Mouse (Mus musculus) CH12.LX (cell line): ENCODE data around the gene Ppm1a. TPM values are rescaled to one million over a fixed set of nuclear protein-coding genes. Genes with fewer than 3 reads are reported as not detected.

ENCODE experiments used
- DNase-seq: peaks from one replicate; pipeline ENCODE4 v3.0.0-alpha.2; 2013; ENCODE audit errors: extremely low read depth
- H3K27ac ChIP-seq: 2 replicates; pipeline ENCODE4 v1.5.1; 2012; ENCODE audit warnings: low read depth, mild to moderate bottlenecking, control low read depth, moderate library complexity; ENCODE audit not compliant: insufficient read depth
- H3K27me3 ChIP-seq: replicated peaks from 2 replicates; pipeline ENCODE3; 2012; ENCODE audit warnings: inconsistent platforms
- H3K36me3 ChIP-seq, 2 experiments: replicated peaks in 1 of 2; 2 replicates each; pipeline versions ENCODE3 to v1.6.1; 2012; ENCODE audit warnings: inconsistent platforms in 1 of 2, low read length in 1 of 2, mild to moderate bottlenecking in 1 of 2, mixed read lengths in 1 of 2, moderate library complexity in 1 of 2; ENCODE audit not compliant: control insufficient read depth in 1 of 2, insufficient read depth in 1 of 2
- H3K4me1 ChIP-seq, 2 experiments: 2 replicates each; pipeline ENCODE4 v1.6.1; 2012; ENCODE audit warnings: inconsistent platforms in 1 of 2, moderate library complexity in 1 of 2; ENCODE audit not compliant: insufficient read depth in 2 of 2, control insufficient read depth in 1 of 2
- H3K4me2 ChIP-seq: 2 replicates; pipeline ENCODE4 v1.6.1; 2012; ENCODE audit warnings: low read depth, mild to moderate bottlenecking, control low read depth; ENCODE audit not compliant: poor library complexity, insufficient read depth, severe bottlenecking
- H3K4me3 ChIP-seq, 3 experiments: fragments of 150-350 bp in 1 of 3; sonication (generic) in 1 of 3; replicated peaks in 1 of 3; 2 replicates each; pipeline versions ENCODE3 to v1.5.1; 2011 to 2012; ENCODE audit warnings: low read depth in 2 of 3, low read length in 2 of 3, mild to moderate bottlenecking in 2 of 3, moderate library complexity in 2 of 3, control low read depth in 1 of 3, improper control_type of control experiment in 1 of 3, inconsistent platforms in 1 of 3, mixed read lengths in 1 of 3; ENCODE audit not compliant: poor library complexity in 1 of 3
- H3K79me2 ChIP-seq: replicated peaks from 2 replicates; pipeline ENCODE4 v1.6.1; 2012; ENCODE audit warnings: mild to moderate bottlenecking, moderate library complexity; ENCODE audit not compliant: control insufficient read depth, poor library complexity, insufficient read depth, severe bottlenecking; ENCODE audit errors: extremely low read depth
- H3K9ac ChIP-seq: 2 replicates; pipeline ENCODE4 v1.6.1; 2012; ENCODE audit warnings: low read depth, mild to moderate bottlenecking, control low read depth, moderate library complexity; ENCODE audit not compliant: insufficient read depth
- H3K9me3 ChIP-seq: replicated peaks from 2 replicates; pipeline ENCODE3; 2012; ENCODE audit warnings: low read length, inconsistent platforms, mixed read lengths
- CHD1 ChIP-seq: IDR thresholded peaks from 2 replicates; pipeline ENCODE4 v1.6.1; 2012; ENCODE audit warnings: low read depth, low read length, improper control_type of control experiment, inconsistent platforms
- CTCF ChIP-seq, 2 experiments: IDR thresholded peaks in 1 of 2; conservative IDR thresholded peaks in 1 of 2; 2 replicates each; pipeline ENCODE4 v1.5.1; 2011 to 2012; ENCODE audit warnings: low read depth in 2 of 2, low read length in 2 of 2, improper control_type of control experiment in 1 of 2, inconsistent platforms in 1 of 2, mild to moderate bottlenecking in 1 of 2, moderate library complexity in 1 of 2
- E2F4 ChIP-seq: IDR thresholded peaks from 2 replicates; pipeline ENCODE4 v1.6.1; 2011; ENCODE audit warnings: low read depth, low read length, improper control_type of control experiment; ENCODE audit not compliant: insufficient replicate concordance
- ELF1 ChIP-seq: IDR thresholded peaks from 2 replicates; pipeline ENCODE4 v1.6.1; 2014; ENCODE audit warnings: low read depth, mild to moderate bottlenecking, inconsistent platforms, low read length, improper control_type of control experiment
- EP300 ChIP-seq: IDR thresholded peaks from 2 replicates; pipeline ENCODE4 v1.6.1; 2011; ENCODE audit warnings: low read length, improper control_type of control experiment
- ETS1 ChIP-seq: conservative IDR thresholded peaks from 2 replicates; pipeline ENCODE4 v1.6.1; 2012; ENCODE audit warnings: low read depth, mild to moderate bottlenecking, inconsistent platforms, low read length, improper control_type of control experiment, moderate library complexity
- HCFC1 ChIP-seq: IDR thresholded peaks from 2 replicates; pipeline ENCODE4 v1.6.1; 2012; ENCODE audit warnings: low read depth, mild to moderate bottlenecking, inconsistent platforms, low read length, improper control_type of control experiment
- IRF4 ChIP-seq: IDR thresholded peaks from 2 replicates; pipeline ENCODE4 v1.6.1; 2014; ENCODE audit warnings: low read depth, mild to moderate bottlenecking, inconsistent platforms, low read length, improper control_type of control experiment
- JUN ChIP-seq: IDR thresholded peaks from 2 replicates; pipeline ENCODE4 v1.6.1; 2011; ENCODE audit warnings: low read depth, mild to moderate bottlenecking, low read length, improper control_type of control experiment, moderate library complexity; ENCODE audit not compliant: insufficient read depth
- MAFK ChIP-seq: IDR thresholded peaks from 2 replicates; pipeline ENCODE4 v1.6.1; 2011; ENCODE audit warnings: low read length, improper control_type of control experiment; ENCODE audit not compliant: insufficient replicate concordance
- MAX ChIP-seq: IDR thresholded peaks from 2 replicates; pipeline ENCODE4 v1.6.1; 2011; ENCODE audit warnings: low read length, improper control_type of control experiment
- MAZ ChIP-seq: IDR thresholded peaks from 2 replicates; pipeline ENCODE4 v1.6.1; 2012; ENCODE audit warnings: low read depth, mild to moderate bottlenecking, inconsistent platforms, low read length, improper control_type of control experiment, moderate library complexity
- MEF2A ChIP-seq: IDR thresholded peaks from 2 replicates; pipeline ENCODE4 v1.6.1; 2014; ENCODE audit warnings: low read depth, mild to moderate bottlenecking, inconsistent platforms, low read length, improper control_type of control experiment, borderline replicate concordance
- MXI1 ChIP-seq: IDR thresholded peaks from 2 replicates; pipeline ENCODE4 v1.6.1; 2011; ENCODE audit warnings: mild to moderate bottlenecking, low read depth, low read length, improper control_type of control experiment
- PAX5 ChIP-seq: IDR thresholded peaks from 2 replicates; pipeline ENCODE4 v1.6.1; 2012; ENCODE audit warnings: low read length, inconsistent platforms, mixed read lengths
- POLR2A ChIP-seq: IDR thresholded peaks from 2 replicates; pipeline ENCODE4 v1.6.1; 2011; ENCODE audit warnings: low read depth, mild to moderate bottlenecking, improper control_type of control experiment, low read length
- RAD21 ChIP-seq: IDR thresholded peaks from 2 replicates; pipeline ENCODE4 v1.6.1; 2011; ENCODE audit warnings: low read depth, mild to moderate bottlenecking, low read length, improper control_type of control experiment, moderate library complexity
- RCOR1 ChIP-seq: conservative IDR thresholded peaks from 2 replicates; pipeline ENCODE4 v1.6.1; 2012; ENCODE audit warnings: low read depth, mild to moderate bottlenecking, inconsistent platforms, low read length, improper control_type of control experiment
- SMC3 ChIP-seq: IDR thresholded peaks from 2 replicates; pipeline ENCODE4 v1.6.1; 2011; ENCODE audit warnings: low read depth, low read length, improper control_type of control experiment
- TCF12 ChIP-seq: IDR thresholded peaks from 2 replicates; pipeline ENCODE4 v1.6.1; 2014; ENCODE audit warnings: low read depth, mild to moderate bottlenecking, inconsistent platforms, low read length, improper control_type of control experiment
- USF2 ChIP-seq: conservative IDR thresholded peaks from 2 replicates; pipeline ENCODE4 v1.6.1; 2011; ENCODE audit warnings: low read depth, low read length, improper control_type of control experiment
- ZKSCAN1 ChIP-seq: IDR thresholded peaks from 2 replicates; pipeline ENCODE4 v1.6.1; 2012; ENCODE audit warnings: low read depth, inconsistent platforms, low read length, improper control_type of control experiment, borderline replicate concordance
- ZMIZ1 ChIP-seq: IDR thresholded peaks from 2 replicates; pipeline ENCODE4 v1.6.1; 2012; ENCODE audit warnings: low read depth, mild to moderate bottlenecking, inconsistent platforms, low read length, improper control_type of control experiment
- ZNF384 ChIP-seq: IDR thresholded peaks from 2 replicates; pipeline ENCODE4 v1.6.1; 2012; ENCODE audit warnings: low read depth, low read length, improper control_type of control experiment, inconsistent platforms
- dilution Hi-C: fragments of 300-500 bp; cut with MboI; formaldehyde crosslinking; loops from 2 replicates; pipeline ENCODE4 v1.14.3; 2020; ENCODE audit warnings: low sequenced_read_pairs; ENCODE audit not compliant: extremely low pct_unique_long_range_greater_than_20kb, extremely low pct_ligation_motif_present
- in situ Hi-C: fragments of 300-500 bp; cut with MboI; formaldehyde crosslinking; loops from 3 replicates; pipeline ENCODE4 v1.14.3; 2019; ENCODE audit warnings: low sequenced_read_pairs, low pct_ligation_motif_present, low pct_unique_long_range_greater_than_20kb, mixed read lengths
- polyA plus RNA-seq: library from polyadenylated mRNA; unstranded; fragments of >175 nt; gene quantifications from 2 replicates; pipeline ENCODE4 v1.2.1, GENCODE M21; 2012; ENCODE audit warnings: low read depth; ENCODE audit not compliant: insufficient read length
- total RNA-seq, 2 experiments: library from RNA; depleted of rRNA; stranded (reverse); fragments of 300-350 nt in 1 of 2; fragments of >200 nt in 1 of 2; gene quantifications; 2 replicates each; pipeline ENCODE4 v1.2.3; 2012 to 2014

Ppm1a gene
- total and polyA plus RNA-seq, 3 experiments, result 78.8 to 112 (median 98.4) TPM

DNA sequence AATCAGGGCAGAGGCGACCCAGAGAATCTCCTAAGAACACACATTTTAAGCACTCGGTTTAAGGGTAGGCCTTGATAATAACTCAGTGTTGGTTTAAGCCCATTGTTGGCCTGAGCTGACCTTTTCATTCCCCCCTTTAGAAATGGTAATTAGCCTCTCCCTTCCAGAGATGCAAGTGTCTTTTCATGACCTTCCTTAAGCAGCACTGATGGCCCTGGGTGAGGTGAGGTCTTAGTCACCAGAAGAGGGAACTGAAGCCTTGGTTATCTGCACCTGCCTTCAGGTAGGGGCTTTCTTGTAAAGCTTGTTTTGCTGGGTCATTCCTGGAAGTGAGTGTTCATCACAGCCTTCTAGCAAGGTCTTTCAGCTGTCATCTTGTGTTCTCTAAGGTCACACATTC is 23.1 kb upstream of the Ppm1a start:
- Histone ChIP-seq H3K27ac (no peak overlapping the region), H3K36me3 (no peaks in the 10 kb centered on the region), H3K9me3 (no peaks in the 10 kb centered on the region), H3K9ac (no peak overlapping the region), H3K79me2 (no peaks in the 10 kb centered on the region), H3K27me3 (no peaks in the 10 kb centered on the region), H3K4me1 (no peaks in the 10 kb centered on the region), H3K4me3 (no peak overlapping the region), H3K4me2 (no peak overlapping the region)
- DNase-seq, result no peak
- in situ Hi-C loops, result no loop called here
- no peak for TF ChIP-seq RCOR1
- TF ChIP-seq HCFC1, result no peak
- TF ChIP-seq RAD21, result no peak
- no peak for TF ChIP-seq POLR2A
- no peak for TF ChIP-seq CHD1
- no peak for TF ChIP-seq ZNF384
- TF ChIP-seq E2F4, result no peak
- TF ChIP-seq TCF12, result no peak
- TF ChIP-seq MEF2A, result no peak
- dilution Hi-C loops, result no loop called here

DNA sequence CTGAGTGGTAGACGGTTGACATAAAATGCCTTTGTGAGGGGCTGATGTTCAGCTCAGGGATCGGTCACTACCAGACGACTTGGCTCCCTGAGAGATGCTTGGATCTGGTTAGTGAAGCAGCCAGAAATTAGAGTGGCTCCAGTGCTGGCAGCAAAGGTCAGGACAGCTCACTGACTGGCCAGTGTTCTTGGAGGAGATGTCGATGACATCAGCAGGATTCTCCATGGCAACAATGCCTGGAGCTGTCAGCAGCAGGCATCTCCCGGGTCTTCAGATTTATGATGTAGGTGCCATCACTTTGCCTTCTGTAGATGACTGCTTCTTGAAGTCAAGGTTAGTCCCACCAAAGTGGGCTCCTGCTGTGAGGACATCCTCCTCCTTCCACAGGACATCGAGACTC is 16.1 kb upstream of the Ppm1a start:
- no peaks in the 10 kb centered on the region for H3K36me3 ChIP-seq
- TF ChIP-seq ZMIZ1, result no peak
- TF ChIP-seq MAX, result no peak
- TF ChIP-seq MXI1, result no peak
- TF ChIP-seq ZNF384, result no peak
- TF ChIP-seq SMC3, result no peak
- no peak for TF ChIP-seq CTCF (conservative IDR thresholded peaks at IDR 0.05 in 1 of 2, IDR thresholded peaks at IDR 0.05 in 1 of 2; ENCODE audit: low read depth in 2 of 2, low read length in 2 of 2)
- TF ChIP-seq JUN, result no peak
- no peak for TF ChIP-seq CHD1
- TF ChIP-seq PAX5, result no peak
- TF ChIP-seq E2F4, result no peak
- TF ChIP-seq ELF1, result no peak
- no peak for TF ChIP-seq MAZ
- no peak for TF ChIP-seq EP300
- TF ChIP-seq ETS1, result no peak
- no peak for TF ChIP-seq USF2
- no peak for TF ChIP-seq ZKSCAN1
- TF ChIP-seq RCOR1, result no peak
- no peak for TF ChIP-seq IRF4
- TF ChIP-seq MAFK, result no peak
- no peak overlapping the region for H3K4me3 ChIP-seq
- no peak for DNase-seq
- no peaks in the 10 kb centered on the region for H3K27me3 ChIP-seq
- H3K4me1 ChIP-seq, result no peaks in the 10 kb centered on the region
- dilution Hi-C loops, result no loop called here
- H3K27ac ChIP-seq, result no peak overlapping the region
- in situ Hi-C loops, result no loop called here
- no peaks in the 10 kb centered on the region for H3K9me3 ChIP-seq
- H3K4me2 ChIP-seq, result no peak overlapping the region
- H3K9ac ChIP-seq, result no peak overlapping the region
- no peaks in the 10 kb centered on the region for H3K79me2 ChIP-seq
